Mouse (Mus musculus): Measurements from ENCODE around the gene Atp4a.

DNA sequence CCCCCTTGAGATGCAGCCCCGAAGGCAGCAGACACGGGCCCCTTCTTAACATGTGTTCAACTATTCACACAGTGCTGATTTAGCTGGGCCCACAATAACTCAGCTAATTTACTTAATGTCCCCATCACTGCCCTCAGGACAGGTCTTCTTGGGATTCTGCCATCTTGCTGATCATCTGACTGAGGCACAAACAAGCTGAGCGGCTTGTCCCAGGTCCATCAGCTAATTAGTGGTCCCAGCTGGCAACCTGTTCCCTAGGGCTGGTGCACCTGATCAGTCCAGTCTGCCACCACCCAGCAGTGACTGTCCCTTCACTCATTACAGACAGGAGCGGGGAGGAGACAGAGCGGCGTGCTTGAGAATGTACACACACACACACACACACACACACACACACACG, 9.3 kb downstream of the Atp4a start:
- TF ChIP-seq POLR2A (IDR thresholded peaks at IDR 0.05; ENCODE audit: extremely low read depth, insufficient read depth, low read length) (no peak), CTCF (IDR thresholded peaks at IDR 0.05; ENCODE audit: low read depth, low read length) (no peak)
